Mouse (Mus musculus) heart, postnatal 0 days (tissue): ENCODE measurements around the gene Gm12789.
"Not testable (repeated sequence)": the region's sequence is repeated elsewhere in the genome, so short reads cannot be mapped to it uniquely, and the experiment has no call there.

Source experiments
- CTCF ChIP-seq: IDR thresholded peaks from 2 replicates; pipeline ENCODE4 v1.5.1; 2016; ENCODE audit warnings: antibody characterized with exemption, control low read depth, low read depth
- EP300 ChIP-seq: IDR thresholded peaks from 2 replicates; pipeline ENCODE4 v1.6.1; 2016; ENCODE audit warnings: antibody characterized with exemption, low read depth

DNA sequence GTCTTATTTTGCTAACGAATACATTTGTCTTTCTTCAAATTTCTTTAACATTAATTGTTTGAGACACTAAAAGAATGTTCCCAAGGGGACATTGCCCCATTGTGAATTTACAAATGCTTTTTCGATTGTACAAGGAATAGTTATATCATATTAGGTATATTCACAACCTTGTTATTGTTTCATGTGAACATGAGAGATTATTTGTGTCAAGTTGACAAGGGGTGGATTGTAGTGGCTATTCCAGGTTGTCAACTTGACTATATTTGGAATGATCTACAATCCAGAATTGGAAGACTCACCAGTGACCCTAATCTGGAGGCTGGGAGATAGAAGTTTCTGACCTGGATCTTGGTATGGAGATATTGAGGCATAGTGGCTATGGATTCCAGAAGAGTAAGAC lies at the start of gene Gm12789:
- TF ChIP-seq CTCF, EP300: not testable (repeated sequence)
